Mouse (Mus musculus): ENCODE data around the gene Cd69.

- TF ChIP-seq CTCF (conservative IDR thresholded peaks at IDR 0.05; ENCODE audit: insufficient read depth, insufficient read length, low read depth, low read length) (no peak), POLR2A (IDR thresholded peaks at IDR 0.05; ENCODE audit: low read depth, low read length) (no peak)
Measured at GRCm38 (mm10) chr6:129304180-129304579, 28.9 kb upstream of the Cd69 start.
